Mouse (Mus musculus) small intestine, adult 2 months (tissue): ENCODE measurements at regions not wholly inside any gene's neighbourhood (a gene's known extent, or its start where the extent isn't known, plus 50 kb on each side); places are given as distances from the start of the nearest gene placed in this dataset.

Experiments used
- H3K27ac ChIP-seq: fragments of 200-500 bp; 2 replicates; pipeline ENCODE4 v1.5.1; 2012; ENCODE audit warnings: low read depth, low read length, control low read depth, inconsistent platforms; ENCODE audit not compliant: insufficient read depth
- H3K27me3 ChIP-seq: fragments of 200-500 bp; 2 replicates; pipeline ENCODE4 v1.6.1; 2012; ENCODE audit warnings: mild to moderate bottlenecking, moderate library complexity, low read length, inconsistent platforms; ENCODE audit not compliant: control insufficient read depth, insufficient read depth
- H3K36me3 ChIP-seq: fragments of 200-500 bp; 2 replicates; pipeline ENCODE4 v1.6.1; 2012; ENCODE audit warnings: mild to moderate bottlenecking, low read length, control low read depth, inconsistent platforms; ENCODE audit not compliant: control insufficient read depth, insufficient read depth
- H3K4me1 ChIP-seq: fragments of 200-500 bp; 2 replicates; pipeline ENCODE4 v1.6.1; 2012; ENCODE audit warnings: low read length, inconsistent platforms, mixed read lengths; ENCODE audit not compliant: control insufficient read depth, insufficient read depth, insufficient read length
- H3K4me3 ChIP-seq: fragments of 200-500 bp; 2 replicates; pipeline ENCODE4 v1.5.1; 2012; ENCODE audit warnings: low read depth, mild to moderate bottlenecking, control low read depth, inconsistent platforms, low read length, moderate library complexity
- CTCF ChIP-seq: fragments of 200-500 bp; IDR thresholded peaks from 2 replicates; pipeline ENCODE4 v1.5.1; 2012; ENCODE audit warnings: low read depth, mild to moderate bottlenecking, control low read depth, inconsistent platforms, low read length, moderate library complexity, mixed read lengths; ENCODE audit not compliant: insufficient replicate concordance, insufficient read length; ENCODE audit errors: extremely low read depth
- POLR2A ChIP-seq: fragments of 200-500 bp; IDR thresholded peaks from 2 replicates; pipeline ENCODE4 v1.6.1; 2012; ENCODE audit warnings: low read depth, mild to moderate bottlenecking, control low read depth, inconsistent platforms, low read length, moderate library complexity
- WGBS: fragments of 180-500 bp; shearing (Covaris S2); methylation state at CpG from one replicate; pipeline ENCODE4 v1.1.7; 2018; 5-methylcytosine and 5-hydroxymethylcytosine counted together

DNA sequence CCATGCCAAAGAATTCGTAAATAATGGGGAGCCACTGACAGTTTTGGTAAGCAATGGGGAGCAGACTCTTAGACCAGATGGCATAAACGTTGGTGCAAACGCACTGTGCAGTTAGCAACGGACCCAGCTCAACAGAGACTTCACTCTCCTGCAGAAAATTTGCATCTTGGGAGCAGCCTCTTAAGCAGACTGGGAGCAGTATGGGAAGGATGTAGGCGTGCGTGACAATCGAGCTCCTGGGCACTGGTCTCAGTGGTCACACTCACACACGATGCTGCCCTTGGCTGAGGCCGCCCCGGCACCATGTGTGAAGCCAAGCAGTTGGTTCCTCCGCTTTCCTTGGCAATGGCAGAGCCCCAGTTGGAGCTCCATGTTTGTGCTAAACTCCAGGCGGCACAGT is 218.8 kb downstream of the Sec61b start:
- no peaks in the 10 kb centered on the region for H3K36me3 ChIP-seq
- H3K27ac ChIP-seq = no peak overlapping the region
- no peaks in the 10 kb centered on the region for H3K27me3 ChIP-seq
- H3K4me3 ChIP-seq = no peak overlapping the region
- no peaks in the 10 kb centered on the region for H3K4me1 ChIP-seq
- TF ChIP-seq POLR2A = no peak
- TF ChIP-seq CTCF = no peak
- WGBS = 75% methylated on average over 12 of the region's 12 CpGs

DNA sequence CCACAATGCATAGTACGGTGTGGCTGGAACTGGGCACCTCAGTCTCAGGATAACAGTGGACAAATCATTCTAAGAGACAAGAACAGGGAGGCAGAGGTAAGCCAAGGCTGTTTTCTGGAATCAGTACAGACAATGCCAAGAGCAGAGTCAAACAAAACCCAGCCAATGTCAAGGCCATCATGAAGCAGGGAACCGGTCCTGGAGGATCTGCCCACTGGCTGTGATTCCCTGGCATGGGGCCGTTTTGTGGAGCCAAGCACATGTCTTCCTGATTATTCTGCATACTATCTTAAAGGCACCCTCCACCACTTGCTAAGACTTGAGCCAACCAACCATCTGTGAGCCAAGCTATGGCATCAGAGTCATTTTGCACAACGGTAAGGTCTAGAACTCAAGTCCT is 222.6 kb downstream of the Sec61b start:
- 83% methylated on average over 4 of the region's 4 CpGs for WGBS
- no peak overlapping the region for H3K4me3 ChIP-seq
- H3K4me1 ChIP-seq = no peaks in the 10 kb centered on the region
- H3K27me3 ChIP-seq = no peaks in the 10 kb centered on the region
- no peak overlapping the region for H3K27ac ChIP-seq
- no peaks in the 10 kb centered on the region for H3K36me3 ChIP-seq
- TF ChIP-seq POLR2A = no peak
- TF ChIP-seq CTCF = no peak

DNA sequence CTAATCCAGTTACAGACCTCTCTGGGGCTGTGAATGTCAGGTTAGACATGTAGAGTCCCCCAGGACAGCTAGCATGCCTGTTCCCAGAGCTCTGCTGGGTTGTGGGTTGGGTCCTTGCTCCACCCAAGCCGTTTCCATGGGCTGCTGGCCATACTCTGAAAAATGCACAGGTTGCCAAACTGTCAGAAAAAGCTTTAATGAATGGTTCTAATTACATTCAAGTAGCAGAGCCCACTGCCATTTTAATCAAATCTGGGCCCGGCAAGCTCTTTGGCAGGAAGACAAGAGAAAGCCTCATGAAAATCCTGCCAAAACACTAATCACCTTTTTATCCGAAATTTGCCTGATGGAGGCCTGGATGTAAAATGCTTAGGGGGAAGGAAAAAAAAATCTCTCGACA is 224.1 kb downstream of the Sec61b start:
- WGBS = 62% methylated on average over 4 of the region's 4 CpGs
- Histone ChIP-seq H3K4me1 (no peaks in the 10 kb centered on the region), H3K27me3 (no peaks in the 10 kb centered on the region), H3K27ac (no peak overlapping the region), H3K4me3 (no peak overlapping the region), H3K36me3 (no peaks in the 10 kb centered on the region)
- TF ChIP-seq POLR2A (no peak), CTCF (no peak)

DNA sequence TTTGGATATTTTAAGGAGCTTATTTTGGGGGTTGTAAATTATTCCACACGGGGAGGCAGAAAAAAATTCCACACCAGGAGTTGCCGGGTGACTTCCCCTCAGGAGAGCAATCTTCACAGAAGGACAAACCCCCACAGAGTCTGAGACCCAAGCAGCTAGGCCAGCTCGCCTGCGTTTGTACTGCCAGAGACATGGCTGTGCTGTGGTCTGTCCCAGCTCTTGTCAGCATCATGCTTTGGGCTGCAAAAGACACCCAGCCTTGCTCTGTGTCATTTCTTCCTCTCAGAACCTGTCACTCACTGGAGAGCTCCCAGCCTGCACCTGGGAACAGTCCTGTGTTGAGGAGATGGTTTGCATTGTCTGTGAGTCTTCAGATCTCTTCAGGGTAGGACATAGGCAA is 224.5 kb downstream of the Sec61b start:
- Histone ChIP-seq H3K27me3 (no peaks in the 10 kb centered on the region), H3K4me1 (no peaks in the 10 kb centered on the region), H3K27ac (no peak overlapping the region), H3K36me3 (no peaks in the 10 kb centered on the region), H3K4me3 (no peak overlapping the region)
- no peak for TF ChIP-seq CTCF
- TF ChIP-seq POLR2A = no peak
- 63% methylated on average over 4 of the region's 4 CpGs for WGBS

DNA sequence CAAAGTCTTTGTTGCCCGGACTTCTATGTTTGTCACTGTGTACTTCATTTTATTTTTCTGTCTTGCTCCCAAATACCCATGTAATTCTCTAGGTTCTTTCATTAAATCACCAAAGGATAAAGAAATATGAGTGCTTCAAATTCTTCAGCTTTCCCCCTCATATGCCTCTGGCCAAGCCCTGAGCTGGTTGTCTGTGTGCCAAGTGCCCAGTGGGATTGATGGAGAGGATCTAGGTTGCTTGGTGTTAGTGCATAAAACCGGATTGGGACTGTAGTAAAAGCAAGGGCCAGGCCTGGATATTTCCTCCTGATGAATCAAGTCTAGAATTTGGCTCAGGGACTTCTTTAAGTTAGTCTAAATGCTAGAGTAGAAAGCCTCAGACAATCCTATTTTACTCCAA is 229.0 kb downstream of the Sec61b start:
- Histone ChIP-seq H3K4me3 (no peak overlapping the region), H3K4me1 (no peaks in the 10 kb centered on the region), H3K27ac (no peak overlapping the region), H3K36me3 (no peaks in the 10 kb centered on the region), H3K27me3 (no peaks in the 10 kb centered on the region)
- TF ChIP-seq CTCF = no peak
- no peak for TF ChIP-seq POLR2A
- WGBS = 70% methylated on average over 2 of the region's 2 CpGs

DNA sequence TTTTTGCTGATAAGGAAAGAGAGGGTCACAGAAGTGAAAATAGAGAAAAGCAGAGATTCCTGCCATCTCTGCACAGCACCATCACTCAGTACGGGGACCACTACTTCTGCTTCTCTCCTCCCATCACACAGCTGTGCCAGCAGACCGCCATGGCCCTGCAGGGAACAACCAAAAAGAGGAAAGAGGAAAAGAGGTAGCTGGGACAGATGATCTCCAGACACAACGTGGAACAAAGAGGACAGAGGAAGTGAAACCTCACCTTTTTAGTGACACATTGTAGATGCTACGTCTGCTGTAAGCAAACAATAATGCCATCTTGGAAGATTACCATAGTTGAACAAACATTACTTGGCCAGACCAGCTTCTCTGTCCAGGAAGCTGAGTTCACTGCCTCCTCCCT is 230.1 kb downstream of the Sec61b start:
- TF ChIP-seq CTCF = no peak
- TF ChIP-seq POLR2A = no peak
- no peaks in the 10 kb centered on the region for H3K36me3 ChIP-seq
- no peaks in the 10 kb centered on the region for H3K27me3 ChIP-seq
- WGBS = 62% methylated on average over 4 of the region's 4 CpGs
- no peaks in the 10 kb centered on the region for H3K4me1 ChIP-seq
- H3K4me3 ChIP-seq = no peak overlapping the region
- no peak overlapping the region for H3K27ac ChIP-seq

DNA sequence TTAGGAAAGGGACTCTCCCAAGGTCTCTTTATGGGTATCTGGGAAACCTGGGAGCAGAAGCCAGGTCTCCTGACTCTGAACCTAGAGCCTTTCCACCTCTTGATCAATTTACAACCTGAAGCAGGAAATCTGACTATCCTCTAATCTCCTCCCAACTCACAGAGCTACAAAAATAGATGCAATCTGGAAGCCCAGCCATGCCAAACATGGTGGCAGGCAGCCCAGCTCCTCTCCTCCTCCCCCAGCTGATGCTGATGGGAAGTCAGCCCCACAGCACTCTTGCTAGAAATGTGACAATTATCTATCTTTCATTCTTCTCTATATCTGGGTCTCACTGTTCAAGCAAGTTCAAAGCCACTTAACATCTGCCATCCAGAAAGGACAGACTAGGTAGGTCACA is 233.5 kb downstream of the Sec61b start:
- Histone ChIP-seq H3K4me3 (no peak overlapping the region), H3K36me3 (no peaks in the 10 kb centered on the region), H3K27ac (no peak overlapping the region), H3K4me1 (no peaks in the 10 kb centered on the region), H3K27me3 (no peaks in the 10 kb centered on the region)
- no peak for TF ChIP-seq CTCF

DNA sequence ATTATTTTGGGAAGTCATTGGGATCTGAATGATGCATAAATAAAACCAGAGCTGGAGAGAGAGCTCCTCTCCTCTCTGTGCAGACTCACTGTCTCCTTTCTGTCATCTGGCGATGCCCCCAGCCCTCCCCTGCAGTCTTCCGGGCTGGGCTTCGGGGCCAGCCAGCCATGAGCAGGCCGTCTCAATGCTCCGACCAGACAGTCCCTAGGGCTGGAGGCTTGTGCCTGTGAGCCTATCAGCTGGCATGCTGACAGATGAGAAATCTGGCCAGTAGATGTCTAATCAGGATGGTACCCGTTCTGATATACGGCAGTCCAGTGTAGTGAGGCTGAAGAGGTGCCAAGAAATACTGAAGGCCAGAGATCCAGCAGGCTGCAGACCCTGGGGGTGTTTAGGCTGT is 238.9 kb downstream of the Sec61b start:
- no peaks in the 10 kb centered on the region for H3K27me3 ChIP-seq
- TF ChIP-seq POLR2A (no peak), CTCF (no peak)
- H3K4me3 ChIP-seq = no peak overlapping the region
- H3K4me1 ChIP-seq = no peaks in the 10 kb centered on the region
- 74% methylated on average over 7 of the region's 7 CpGs for WGBS
- H3K27ac ChIP-seq = no peak overlapping the region
- H3K36me3 ChIP-seq = no peaks in the 10 kb centered on the region
